Mouse (Mus musculus) ES-Bruce4 (cell line): ENCODE data around the gene E130114P18Rik. TPM values are rescaled to one million over a fixed set of nuclear protein-coding genes. Genes with fewer than 3 reads are reported as not detected.

Source experiments
- H3K27ac ChIP-seq: 2 replicates; pipeline ENCODE4 v1.5.1; 2012; ENCODE audit warnings: low read length, inconsistent platforms; ENCODE audit not compliant: insufficient read depth
- H3K27me3 ChIP-seq: 2 replicates; pipeline ENCODE4 v1.6.1; 2012; ENCODE audit warnings: mild to moderate bottlenecking, low read length, inconsistent platforms; ENCODE audit not compliant: control insufficient read depth, poor library complexity, insufficient read depth, severe bottlenecking
- H3K36me3 ChIP-seq: 2 replicates; pipeline ENCODE4 v1.6.1; 2012; ENCODE audit warnings: inconsistent platforms, mild to moderate bottlenecking, low read length, moderate library complexity; ENCODE audit not compliant: control insufficient read depth, poor library complexity, insufficient read depth, severe bottlenecking
- H3K4me1 ChIP-seq: one replicate; pipeline ENCODE4 v1.8.1; 2011; ENCODE audit warnings: low read length; ENCODE audit not compliant: control insufficient read depth, insufficient read depth
- H3K4me3 ChIP-seq: 2 replicates; pipeline ENCODE4 v1.5.1; 2011; ENCODE audit warnings: low read depth, mild to moderate bottlenecking, low read length
- H3K9ac ChIP-seq: 2 replicates; pipeline ENCODE4 v1.6.1; 2012; ENCODE audit warnings: low read depth, mild to moderate bottlenecking, inconsistent platforms; ENCODE audit not compliant: poor library complexity, severe bottlenecking
- H3K9me3 ChIP-seq: replicated peaks from 2 replicates; pipeline ENCODE4 v1.6.1; 2012; ENCODE audit warnings: mild to moderate bottlenecking, low read length, inconsistent platforms; ENCODE audit not compliant: control insufficient read depth, poor library complexity, insufficient read depth, severe bottlenecking
- CTCF ChIP-seq: IDR thresholded peaks from one replicate; pipeline ENCODE4 v1.8.1; 2011; ENCODE audit warnings: low read depth, low read length
- EP300 ChIP-seq: IDR thresholded peaks from 2 replicates; pipeline ENCODE4 v1.6.1; 2011; ENCODE audit warnings: low read depth, low read length; ENCODE audit not compliant: insufficient read depth
- POLR2A ChIP-seq: IDR thresholded peaks from one replicate; pipeline ENCODE4 v1.8.1; 2011; ENCODE audit warnings: low read length; ENCODE audit not compliant: insufficient read depth
- polyA plus RNA-seq: library from polyadenylated mRNA; stranded (reverse); fragments of >200 nt; gene quantifications from 2 replicates; pipeline ENCODE4 v1.2.4, GENCODE M21; 2011; ENCODE audit warnings: low read depth; ENCODE audit not compliant: missing spikeins, insufficient read depth, insufficient read length

The E130114P18Rik gene
- polyA plus RNA-seq, 1 experiment = not detected

DNA sequence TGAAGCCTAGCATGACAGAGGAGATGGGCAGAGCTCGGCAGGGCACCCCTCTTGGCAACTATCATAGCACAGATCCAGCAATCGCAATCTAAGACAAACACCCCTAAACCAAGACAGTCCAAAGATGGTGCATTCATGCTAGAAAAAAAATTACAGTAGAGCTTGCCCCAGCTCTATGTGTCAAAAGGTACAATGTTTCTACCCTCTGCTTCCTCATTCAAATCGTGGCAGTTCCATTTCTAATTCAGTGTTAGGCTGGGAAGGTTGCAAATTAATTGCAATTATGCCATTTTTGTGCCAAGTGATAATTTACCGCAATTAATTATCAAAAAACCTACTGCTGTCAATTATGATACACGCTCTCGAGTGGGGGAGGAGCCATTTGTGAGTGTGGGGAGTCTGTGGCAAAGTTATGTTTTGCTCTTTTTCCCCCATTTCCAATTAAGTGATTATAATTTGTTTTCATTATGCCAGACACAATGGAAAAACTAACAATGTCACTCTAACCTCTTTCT is 63.7 kb downstream of the E130114P18Rik start:
- Histone ChIP-seq H3K4me1 (no peaks in the 10 kb centered on the region), H3K27ac (no peak overlapping the region), H3K27me3 (no peaks in the 10 kb centered on the region), H3K9ac (no peak overlapping the region), H3K9me3 (no peaks in the 10 kb centered on the region), H3K36me3 (no peaks in the 10 kb centered on the region), H3K4me3 (no peak overlapping the region)
- no peak for TF ChIP-seq EP300
- no peak for TF ChIP-seq CTCF

DNA sequence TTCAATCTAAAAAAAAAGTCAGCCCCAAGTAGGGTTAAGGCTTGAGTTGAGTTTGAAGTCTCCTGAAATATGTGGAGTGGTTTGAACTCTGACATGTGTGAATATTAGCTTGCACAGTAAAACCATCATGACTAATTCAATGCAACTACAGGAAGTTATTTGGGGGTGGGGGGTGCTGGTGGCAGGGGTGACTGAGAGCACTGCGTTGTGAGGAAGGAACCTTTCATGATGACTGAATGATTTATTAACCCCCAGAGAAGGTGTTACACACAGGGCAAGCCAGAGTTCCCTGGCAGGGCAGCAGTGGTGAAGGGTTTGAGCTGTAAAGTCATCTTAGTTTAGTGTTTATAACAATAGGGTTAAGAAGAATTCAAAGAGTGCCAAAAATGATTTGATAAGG is 65.3 kb downstream of the E130114P18Rik start:
- Histone ChIP-seq H3K4me3 (no peak overlapping the region), H3K9ac (no peak overlapping the region), H3K9me3 (no peaks in the 10 kb centered on the region), H3K4me1 (no peaks in the 10 kb centered on the region), H3K27ac (no peak overlapping the region), H3K36me3 (no peaks in the 10 kb centered on the region), H3K27me3 (no peaks in the 10 kb centered on the region)
- TF ChIP-seq POLR2A (no peak), CTCF (no peak), EP300 (no peak)

DNA sequence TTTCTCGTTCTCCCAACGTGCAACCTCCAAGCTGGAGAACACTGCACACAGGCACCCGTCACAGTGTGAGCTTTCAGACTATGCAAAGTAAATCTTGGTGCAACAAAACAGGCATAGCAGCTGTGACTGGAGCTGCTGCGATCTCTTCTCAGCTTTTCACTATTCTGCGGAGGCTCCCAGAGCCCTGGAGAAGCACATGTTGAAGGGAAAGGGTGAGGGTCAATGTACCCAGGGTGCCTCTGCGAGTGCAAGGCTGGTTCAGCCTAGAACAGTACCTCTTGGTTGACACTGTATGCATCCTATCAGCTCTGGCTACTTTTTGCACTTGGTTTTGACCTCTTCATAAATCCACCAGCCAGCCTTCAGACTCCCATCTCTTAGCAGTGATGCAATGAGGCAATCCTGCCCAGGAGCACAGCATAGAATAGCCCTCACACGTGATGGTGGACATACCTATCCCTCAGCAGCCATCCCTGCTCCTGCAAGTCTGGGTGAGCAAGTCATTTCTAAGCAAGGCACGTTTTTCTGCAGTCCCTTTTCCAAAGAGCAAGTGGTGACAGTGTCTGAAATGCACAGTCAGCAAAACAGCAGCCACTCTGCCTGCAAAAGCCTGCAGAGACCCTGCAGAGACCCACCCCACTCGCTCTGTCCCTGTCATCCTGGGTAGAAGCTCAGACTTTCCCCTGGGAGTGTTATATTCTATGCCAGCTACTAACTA is 67.7 kb downstream of the E130114P18Rik start:
- Histone ChIP-seq H3K27me3 (no peaks in the 10 kb centered on the region), H3K4me1 (no peaks in the 10 kb centered on the region), H3K9ac (no peak overlapping the region), H3K36me3 (no peaks in the 10 kb centered on the region), H3K9me3 (no peaks in the 10 kb centered on the region), H3K4me3 (no peak overlapping the region), H3K27ac (no peak overlapping the region)
- TF ChIP-seq CTCF (no peak), POLR2A (no peak), EP300 (no peak)

DNA sequence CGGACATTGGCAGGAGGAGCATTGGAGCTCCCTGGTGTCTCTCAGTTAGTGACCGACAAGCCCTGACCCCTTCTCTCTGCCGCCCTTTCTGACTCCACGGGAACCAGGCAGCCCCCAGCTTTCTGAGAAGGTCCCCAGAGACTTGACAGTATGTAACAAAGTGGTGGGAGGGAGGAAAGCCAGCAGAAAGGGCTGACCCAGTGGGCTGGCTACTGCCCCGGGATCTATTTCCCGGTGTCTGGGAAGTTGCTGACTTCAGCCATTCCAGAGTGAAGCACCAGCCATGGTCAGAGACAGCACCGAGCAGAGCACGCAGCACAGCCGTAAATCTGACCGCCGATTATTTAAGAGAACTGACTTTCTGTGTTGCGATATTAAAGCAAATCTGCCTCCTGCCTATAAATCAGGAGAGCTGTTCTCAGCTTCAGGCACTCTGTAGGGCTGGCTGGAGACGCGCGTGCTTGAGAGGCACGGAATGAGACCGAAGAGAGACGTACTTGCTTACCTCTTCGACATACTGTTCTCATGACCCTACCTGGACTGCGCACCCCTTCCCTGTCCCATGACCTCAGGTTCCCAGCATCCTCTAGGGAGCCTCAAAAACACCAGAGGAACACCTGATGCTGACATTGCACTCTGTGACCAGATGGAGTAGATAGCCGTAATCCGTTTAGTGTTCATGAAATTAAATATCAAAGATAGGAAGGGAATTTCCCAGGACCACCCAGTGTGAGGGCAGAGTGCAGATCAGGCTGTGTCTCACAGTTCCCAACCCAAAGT is 70.3 kb downstream of the E130114P18Rik start:
- Histone ChIP-seq H3K9ac (no peak overlapping the region), H3K27ac (no peak overlapping the region)
- no peak for TF ChIP-seq EP300
- TF ChIP-seq CTCF = no peak
- no peak for TF ChIP-seq POLR2A

DNA sequence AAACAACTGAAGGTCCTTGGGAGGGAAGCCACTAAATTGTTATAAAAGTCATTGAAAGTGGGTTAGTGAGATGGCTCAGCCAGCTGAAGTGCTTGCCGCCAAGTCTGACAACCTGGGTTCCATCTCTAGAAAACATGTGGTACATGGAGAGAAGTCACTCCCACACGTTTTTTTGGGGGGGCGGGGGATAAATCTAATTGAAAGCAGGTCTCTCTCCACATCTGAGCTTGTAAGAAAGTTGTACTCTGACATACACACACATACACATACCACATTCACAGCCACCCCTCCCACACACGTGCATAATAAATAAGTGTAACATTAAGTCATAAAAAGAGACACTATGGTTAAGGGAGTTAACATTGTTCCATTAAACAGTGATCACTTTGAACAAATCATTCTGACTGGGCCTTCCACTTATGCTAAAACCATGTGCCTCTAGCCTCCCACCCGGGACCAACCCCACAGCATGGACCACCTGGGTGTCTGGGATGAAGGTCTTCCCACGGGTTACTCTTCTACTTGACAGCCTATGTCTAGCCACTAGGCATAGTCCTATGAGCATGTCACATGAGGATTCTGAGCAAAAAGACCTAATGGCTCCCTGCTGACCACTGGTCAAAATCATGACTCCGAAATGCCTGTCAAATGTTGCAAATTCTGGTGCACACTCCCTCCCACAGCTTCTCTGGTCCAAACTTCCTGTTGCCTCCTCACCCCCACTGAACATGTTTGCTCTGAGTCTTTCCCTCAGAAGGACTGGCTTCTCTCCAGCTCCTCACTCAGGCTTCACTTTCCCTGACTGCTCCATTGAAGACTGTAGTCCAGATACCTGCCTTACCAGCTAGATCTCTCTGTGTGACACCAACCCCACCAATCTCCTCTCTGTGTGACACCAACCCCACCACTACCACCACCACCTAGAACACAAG is 80.9 kb downstream of the E130114P18Rik start:
- no peaks in the 10 kb centered on the region for H3K4me1 ChIP-seq
- H3K4me3 ChIP-seq = no peak overlapping the region
- H3K27ac ChIP-seq = no peak overlapping the region
- no peak overlapping the region for H3K9ac ChIP-seq
- no peaks in the 10 kb centered on the region for H3K27me3 ChIP-seq
- no peaks in the 10 kb centered on the region for H3K36me3 ChIP-seq
- TF ChIP-seq CTCF (no peak), POLR2A (no peak), EP300 (no peak)
- no peaks in the 10 kb centered on the region for H3K9me3 ChIP-seq

More for the DNA sequence above, 70.3 kb downstream of the E130114P18Rik start:
- Histone ChIP-seq H3K9me3 (no peaks in the 10 kb centered on the region), H3K27me3 (no peaks in the 10 kb centered on the region), H3K4me3 (no peak overlapping the region), H3K36me3 (no peaks in the 10 kb centered on the region), H3K4me1 (no peaks in the 10 kb centered on the region)
